Mouse (Mus musculus) lung, adult 10 weeks (tissue): ENCODE data around the gene Mrm3. TPM values are rescaled to one million over a fixed set of nuclear protein-coding genes. Genes with fewer than 3 reads are reported as not detected.

Experiments used
- polyA plus RNA-seq: library from polyadenylated mRNA; stranded (reverse); fragments of 350-450 nt; fragmentation: Illumina TruSeq; extraction: RNeasy Lipid Tissue Mini Kit (QIAGEN cat#74804); gene quantifications from one replicate; pipeline ENCODE4 v1.2.3, GENCODE M21; 2014; ENCODE audit warnings: low read depth, low replicate concordance; ENCODE audit not compliant: insufficient read depth

The Mrm3 gene
- polyA plus RNA-seq: 5.8 TPM

GRCm38 (mm10) chr11:76242901-76243810 is at the start of gene Mrm3, which contains the start of gene Glod4:
Mrm3 (plus strand) TSS chr11:76243715.
Glod4 (minus strand) TSS chr11:76243725.

DNA sequence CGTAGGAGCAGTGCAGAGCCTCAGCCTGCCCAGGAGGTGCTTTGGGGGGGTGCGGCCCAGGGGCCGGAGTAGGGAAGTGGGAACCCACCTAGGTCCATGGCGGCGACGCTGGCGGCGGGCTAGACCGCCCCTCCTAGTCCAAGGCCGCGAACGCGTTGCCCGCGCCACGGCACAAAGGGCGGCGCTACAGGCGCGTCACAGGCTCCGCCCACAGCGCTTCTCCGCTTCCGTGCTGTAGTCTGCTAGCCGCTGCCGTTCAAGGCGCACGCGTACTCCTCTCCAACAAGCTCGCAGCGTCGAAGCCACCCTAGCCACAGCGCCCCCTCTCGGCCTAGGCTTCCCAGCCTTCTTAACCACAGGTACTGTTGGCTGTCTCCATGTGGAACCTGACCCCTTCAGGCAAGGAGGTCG is 26.1 kb upstream of the Mrm3 start, which contains the start of the genes Dbil5 and Gemin4:
Gene Dbil5, plus strand, starts transcription at position 219 of the 411 bp plus-strand sequence.
Gene Gemin4, minus strand, starts transcription at position 275 of the 411 bp plus-strand sequence.

Other genes with a start within 250 kb of the Mrm3 start
- 27.5 TPM for gene 1700016K19Rik, start 243.8 kb upstream of the Mrm3 start, polyA plus RNA-seq
- 14.3 TPM for gene Rflnb, start 215.9 kb upstream of the Mrm3 start, polyA plus RNA-seq
- gene Vps53, start 64.1 kb upstream of the Mrm3 start, polyA plus RNA-seq: 26.0 TPM
- 12.7 TPM for gene Fam57a, start 64.0 kb upstream of the Mrm3 start, polyA plus RNA-seq
- gene Dbil5, start 26.1 kb upstream of the Mrm3 start, polyA plus RNA-seq: 0.51 TPM
- 6.9 TPM for gene Gemin4, start 26.1 kb upstream of the Mrm3 start, polyA plus RNA-seq
- 56.2 TPM for gene Glod4, start within 50 bp of the Mrm3 start, polyA plus RNA-seq
- gene Nxn, start 155.4 kb downstream of the Mrm3 start, polyA plus RNA-seq: 15.2 TPM
- gene Timm22, start 163.2 kb downstream of the Mrm3 start, polyA plus RNA-seq: 25.8 TPM